Mouse (Mus musculus) embryonic fibroblast, embryonic 13.5 days (primary cell): Measurements from ENCODE around the gene Dcps.

ENCODE experiments used
- CTCF ChIP-seq: IDR thresholded peaks from 2 replicates; pipeline ENCODE4 v1.5.1; 2011; ENCODE audit warnings: mild to moderate bottlenecking, control low read depth, low read length, moderate library complexity, borderline replicate concordance; ENCODE audit not compliant: insufficient read depth
- POLR2A ChIP-seq: IDR thresholded peaks from 2 replicates; pipeline ENCODE4 v1.6.1; 2011; ENCODE audit warnings: low read depth, mild to moderate bottlenecking, control low read depth, low read length, moderate library complexity

DNA sequence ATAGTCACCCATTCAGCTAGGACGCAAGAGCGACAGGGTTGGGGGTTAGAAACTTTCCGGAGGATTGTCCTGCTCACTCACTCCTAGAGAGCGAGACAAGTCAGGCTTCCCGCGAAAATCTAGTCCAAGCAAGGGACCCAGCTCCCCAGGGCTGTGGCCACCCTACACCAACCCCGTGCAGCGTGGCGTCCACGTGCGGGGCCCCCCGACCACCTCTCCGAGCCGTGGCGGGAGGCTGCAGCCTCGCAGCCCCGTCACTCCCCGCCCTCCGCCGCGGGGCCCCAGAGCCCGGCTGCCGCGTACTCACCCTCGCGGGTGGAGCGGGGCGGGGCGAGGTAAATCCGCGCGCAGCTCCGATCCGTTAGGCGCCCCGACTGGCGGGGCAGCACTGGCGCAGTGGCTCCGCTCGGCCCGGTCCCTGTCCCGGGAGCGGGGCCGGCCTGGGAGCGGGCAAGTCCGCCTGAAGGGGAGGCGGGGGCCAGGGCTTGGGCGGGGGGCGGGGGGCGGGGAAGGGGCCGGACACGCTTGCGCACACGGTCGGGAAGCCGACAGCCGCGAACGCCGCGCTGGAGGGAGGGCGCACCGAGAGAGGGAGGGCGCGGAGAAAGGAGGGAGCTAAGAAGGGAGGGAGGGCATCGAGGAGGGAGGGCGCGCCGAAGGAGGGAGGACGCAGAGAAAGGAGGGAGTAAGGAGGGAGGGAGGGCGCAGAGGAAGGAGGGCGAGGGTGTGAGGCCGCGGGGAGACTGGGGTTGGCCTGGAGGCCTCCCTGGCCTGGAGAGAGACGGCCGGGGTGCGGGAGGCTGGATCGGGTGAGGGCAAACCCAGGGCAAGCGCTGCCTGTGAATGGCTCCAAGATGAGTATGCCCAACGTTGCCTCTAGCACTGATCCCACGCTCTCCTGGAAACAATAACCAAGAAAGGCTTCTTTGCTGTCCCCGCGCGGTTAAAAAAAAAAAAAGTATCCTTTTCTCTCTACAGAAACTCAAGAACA, 59.2 kb downstream of the Dcps start:
- TF ChIP-seq CTCF, result no peak
- peak; percentile 85 for TF ChIP-seq POLR2A
